16 mouse cellular contexts compared by ENCODE assay signal in the genomic region with DNA sequence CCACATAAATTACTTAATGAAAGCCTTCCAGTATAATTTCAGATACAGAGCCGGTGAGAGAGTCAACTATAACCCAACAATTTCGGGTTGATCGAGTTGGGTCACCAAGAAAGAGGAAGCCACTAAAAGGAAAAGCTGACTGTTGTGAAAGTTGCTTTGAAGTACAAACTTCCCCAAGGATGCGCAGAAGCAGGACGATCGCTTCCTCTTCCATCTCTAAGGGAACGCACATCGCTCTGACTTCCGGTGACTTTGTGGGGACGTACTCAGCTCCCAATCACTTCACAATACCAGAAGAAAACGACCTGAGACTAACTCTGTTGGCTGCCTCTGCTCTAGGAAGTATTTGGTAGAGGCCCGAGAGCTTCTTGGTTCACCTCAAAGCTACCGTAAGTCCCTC.
DNase-seq lines count a peak whose midpoint lies in the region; ATAC-seq lines count a peak whose summit lies in the region.
"Had no signal": no experiment of that assay in that cellular context is flagged by ENCODE, and none has a peak within 500 bp of the region (broad histone marks: within the 10 kb centered on the region; RNA-seq: fewer than 3 reads in every experiment).

No protein-coding gene starts in this region.

- intact Hi-C loops in left cerebral cortex, postnatal 14 days (cut with DNase I), result no loop called here

- peak; percentile 74 for ATAC-seq in CD4-positive, CD25-positive, alpha-beta regulatory T cell, adult 4 months
- no peak for ATAC-seq in kidney, embryonic 14.5 days (ENCODE audit: low FRiP score, low TSS enrichment)
- ATAC-seq: intestine, embryonic 15.5 days had no signal

- WGBS in kidney, embryonic 14.5 days, result 91% methylated on average over 13 of the region's 13 CpGs

- H3K27me3 ChIP-seq in kidney, embryonic 14.5 days (ENCODE audit: control insufficient read depth, insufficient read depth, low read length), result no peaks in the 10 kb centered on the region
- H3K27me3 ChIP-seq: intestine, embryonic 15.5 days; lung, embryonic 15.5 days; midbrain, embryonic 12.5 days had no signal

- H3K36me3 ChIP-seq in kidney, embryonic 14.5 days (ENCODE audit: control insufficient read depth, insufficient read depth, low read length), result no peaks in the 10 kb centered on the region
- H3K36me3 ChIP-seq: G1E; intestine, embryonic 15.5 days; lung, embryonic 15.5 days; midbrain, embryonic 12.5 days had no signal

- no peak overlapping the region for H3K9ac ChIP-seq in kidney, embryonic 14.5 days (ENCODE audit: low read depth, low read length)
- H3K9ac ChIP-seq: intestine, embryonic 15.5 days; lung, embryonic 15.5 days; midbrain, embryonic 12.5 days had no signal

- no peaks in the 10 kb centered on the region for H3K9me3 ChIP-seq in kidney, embryonic 14.5 days (ENCODE audit: control insufficient read depth, low read length)
- H3K9me3 ChIP-seq: G1E; intestine, embryonic 15.5 days; lung, embryonic 15.5 days; midbrain, embryonic 12.5 days had no signal

- no peak overlapping the region for H3K4me3 ChIP-seq in brown adipose tissue, adult 24 weeks (ENCODE audit: insufficient read depth, low read depth, low read length)
- no peak overlapping the region for H3K4me3 ChIP-seq in kidney, embryonic 14.5 days (ENCODE audit: low read length)
- H3K4me3 ChIP-seq: intestine, embryonic 15.5 days; left cerebral cortex, adult 2 months; lung, embryonic 15.5 days; midbrain, embryonic 12.5 days had no signal

- peak; percentile 31 to 32 for DNase-seq in spleen, adult 18-20 months
- no peak for DNase-seq in spleen, postnatal 10 days (ENCODE audit: low spot score in 2 of 2)
- DNase-seq in naive thymus-derived CD4-positive, alpha-beta T cell, adult 2 months (ENCODE audit: low read depth), result peak; percentile 35
- no peak for DNase-seq in left cerebral cortex, postnatal 14 days (ENCODE audit: low spot score in 2 of 2)
- DNase-seq: adrenal gland, postnatal 10 days; heart, postnatal 36 days; kidney, postnatal 4 days; thymus, adult 2 months had no signal

- peaks cover 2% of the 10 kb centered on the region for H3K4me1 ChIP-seq in brown adipose tissue, adult 24 weeks (ENCODE audit: control insufficient read depth, insufficient read depth, insufficient read length, low read length)
- H3K4me1 ChIP-seq in kidney, embryonic 14.5 days (ENCODE audit: control insufficient read depth, insufficient read depth, low read length), result no peaks in the 10 kb centered on the region
- H3K4me1 ChIP-seq: intestine, embryonic 15.5 days; lung, embryonic 15.5 days; midbrain, embryonic 12.5 days had no signal

- H3K27ac ChIP-seq in brown adipose tissue, adult 24 weeks (replicated peaks; ENCODE audit: low read depth, low read length), result peak overlapping the region; percentile 75
- no peak overlapping the region for H3K27ac ChIP-seq in kidney, embryonic 14.5 days (ENCODE audit: low read depth, low read length)
- H3K27ac ChIP-seq: intestine, embryonic 15.5 days; left cerebral cortex, adult 2 months; lung, embryonic 15.5 days; midbrain, embryonic 12.5 days had no signal

- no peak overlapping the region for H3K4me2 ChIP-seq in kidney, embryonic 14.5 days (replicated peaks; ENCODE audit: low read depth, low read length)
- H3K4me2 ChIP-seq: intestine, embryonic 15.5 days; lung, embryonic 15.5 days; midbrain, embryonic 12.5 days had no signal

Comparison
In these comparisons a context has a peak if more than half of its experiments do, and no peak if none do; other contexts are left out.
1. DNase-seq: peak in spleen, adult 18-20 months (2 of 2) and naive thymus-derived CD4-positive, alpha-beta T cell, adult 2 months (single experiment); none in spleen, postnatal 10 days (0 of 2) and left cerebral cortex, postnatal 14 days (0 of 2).